Mouse (Mus musculus) olfactory bulb, adult 2 months (tissue): ENCODE data around the gene G3bp2. TPM values are rescaled to one million over a fixed set of nuclear protein-coding genes. Genes with fewer than 3 reads are reported as not detected.

ENCODE experiments used
- H3K27ac ChIP-seq: fragments of 200-500 bp; 2 replicates; pipeline ENCODE4 v1.5.1; 2012; ENCODE audit warnings: low read depth, low read length; ENCODE audit not compliant: insufficient read depth
- H3K4me1 ChIP-seq: fragments of 200-500 bp; 2 replicates; pipeline ENCODE4 v1.6.1; 2012; ENCODE audit warnings: low read length; ENCODE audit not compliant: control insufficient read depth, insufficient read depth
- H3K4me3 ChIP-seq: fragments of 200-500 bp; 2 replicates; pipeline ENCODE4 v1.5.1; 2012; ENCODE audit warnings: mild to moderate bottlenecking, low read depth, low read length, moderate library complexity; ENCODE audit not compliant: insufficient read depth
- CTCF ChIP-seq: fragments of 200-500 bp; IDR thresholded peaks from 2 replicates; pipeline ENCODE4 v1.5.1; 2012; ENCODE audit warnings: low read depth, mild to moderate bottlenecking, low read length, moderate library complexity; ENCODE audit not compliant: insufficient read depth
- POLR2A ChIP-seq: fragments of 200-500 bp; IDR thresholded peaks from 2 replicates; pipeline ENCODE4 v1.6.1; 2012; ENCODE audit warnings: mild to moderate bottlenecking, low read depth, low read length, moderate library complexity; ENCODE audit not compliant: insufficient read depth
- WGBS: fragments of 180-500 bp; shearing (Covaris S2); methylation state at CpG from one replicate; pipeline ENCODE4 v1.1.7; 2018; 5-methylcytosine and 5-hydroxymethylcytosine counted together
- polyA plus RNA-seq: library from polyadenylated mRNA; stranded (reverse); fragments of >200 nt; gene quantifications from 2 replicates; pipeline ENCODE4 v1.2.4, GENCODE M21; 2012; ENCODE audit warnings: low replicate concordance; ENCODE audit not compliant: missing spikeins, insufficient read depth, insufficient read length

G3bp2 gene
- polyA plus RNA-seq, 1 experiment = 170 TPM

DNA sequence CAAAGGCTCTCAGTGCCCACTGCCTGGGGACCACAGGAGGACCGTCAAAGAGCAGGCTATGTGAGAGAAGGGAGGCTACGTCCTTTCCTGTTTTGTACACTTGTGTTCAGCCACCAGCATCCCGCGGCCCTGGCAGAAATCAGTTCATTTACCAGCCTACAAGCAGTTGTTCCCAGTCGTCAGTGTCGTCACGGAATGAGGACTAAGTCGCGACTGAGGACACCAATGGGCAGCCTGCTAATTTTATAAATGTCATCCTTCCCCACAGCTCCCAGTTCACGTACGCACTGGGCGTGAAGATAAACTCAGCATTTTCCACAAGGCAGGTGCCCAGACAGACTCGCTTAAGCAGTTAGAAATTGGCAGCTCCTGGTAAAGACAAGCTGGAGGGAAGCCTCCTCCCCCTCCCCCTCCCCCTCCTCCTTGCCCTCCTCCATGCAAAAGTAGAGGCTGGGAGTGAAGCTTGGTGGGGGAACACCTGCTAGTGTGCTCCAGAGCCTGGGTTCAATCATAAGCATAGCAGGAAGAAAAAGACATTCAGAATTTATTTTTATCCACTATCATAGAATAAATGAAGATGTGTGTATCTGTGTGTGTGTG lies 20.4 kb upstream of the G3bp2 start:
- Histone ChIP-seq H3K27ac (no peak overlapping the region), H3K4me3 (no peak overlapping the region), H3K4me1 (peaks cover 9% of the 10 kb centered on the region)
- 41% methylated on average over 13 of the region's 13 CpGs for WGBS
- TF ChIP-seq CTCF (no peak), POLR2A (no peak)

DNA sequence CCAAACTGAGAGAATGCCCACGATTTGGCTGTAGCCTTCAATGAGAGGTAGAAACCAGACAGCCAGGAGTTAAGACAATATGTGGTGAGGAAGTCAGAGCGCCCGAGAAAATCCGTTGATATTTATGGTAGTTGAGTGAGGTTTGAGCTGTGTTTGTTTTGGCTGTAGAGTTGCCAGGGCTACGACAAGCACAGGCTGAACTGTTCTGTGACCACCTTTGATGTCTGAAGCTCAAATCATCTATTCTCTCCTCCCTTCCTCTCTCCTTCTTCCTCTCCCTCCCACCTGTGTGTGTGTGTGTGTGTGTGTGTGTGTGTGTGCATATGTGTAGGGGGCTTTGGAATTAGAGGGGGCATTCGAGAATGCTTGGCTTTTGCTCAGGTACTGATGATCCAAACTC lies 19.5 kb upstream of the G3bp2 start:
- H3K4me3 ChIP-seq = no peak overlapping the region
- H3K27ac ChIP-seq = no peak overlapping the region
- 52% methylated on average over 6 of the region's 6 CpGs for WGBS
- H3K4me1 ChIP-seq = peaks cover 9% of the 10 kb centered on the region
- TF ChIP-seq POLR2A (no peak), CTCF (no peak)

DNA sequence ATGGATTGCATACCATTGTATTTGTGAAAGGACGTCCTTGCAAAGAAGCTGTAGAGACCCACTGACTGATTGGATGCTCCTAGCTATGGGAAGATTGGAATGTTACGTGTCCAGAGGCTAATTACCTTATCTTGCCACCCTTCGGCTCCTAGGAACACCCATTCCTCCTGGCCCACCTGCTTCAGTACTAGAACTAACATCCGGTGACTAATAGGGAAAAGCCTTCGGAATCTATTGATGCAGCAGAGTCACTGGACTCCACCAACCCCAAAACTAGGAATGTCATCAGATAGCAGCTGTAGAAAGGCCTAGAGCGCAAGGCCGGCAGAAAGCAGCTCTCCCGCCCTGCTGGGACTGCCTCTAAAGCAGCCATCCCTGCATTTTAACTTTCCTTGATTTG lies 18.1 kb upstream of the G3bp2 start:
- 95% methylated on average over 8 of the region's 8 CpGs for WGBS
- TF ChIP-seq CTCF = no peak
- no peak for TF ChIP-seq POLR2A
- Histone ChIP-seq H3K27ac (no peak overlapping the region), H3K4me1 (peaks cover 8% of the 10 kb centered on the region), H3K4me3 (no peak overlapping the region)

DNA sequence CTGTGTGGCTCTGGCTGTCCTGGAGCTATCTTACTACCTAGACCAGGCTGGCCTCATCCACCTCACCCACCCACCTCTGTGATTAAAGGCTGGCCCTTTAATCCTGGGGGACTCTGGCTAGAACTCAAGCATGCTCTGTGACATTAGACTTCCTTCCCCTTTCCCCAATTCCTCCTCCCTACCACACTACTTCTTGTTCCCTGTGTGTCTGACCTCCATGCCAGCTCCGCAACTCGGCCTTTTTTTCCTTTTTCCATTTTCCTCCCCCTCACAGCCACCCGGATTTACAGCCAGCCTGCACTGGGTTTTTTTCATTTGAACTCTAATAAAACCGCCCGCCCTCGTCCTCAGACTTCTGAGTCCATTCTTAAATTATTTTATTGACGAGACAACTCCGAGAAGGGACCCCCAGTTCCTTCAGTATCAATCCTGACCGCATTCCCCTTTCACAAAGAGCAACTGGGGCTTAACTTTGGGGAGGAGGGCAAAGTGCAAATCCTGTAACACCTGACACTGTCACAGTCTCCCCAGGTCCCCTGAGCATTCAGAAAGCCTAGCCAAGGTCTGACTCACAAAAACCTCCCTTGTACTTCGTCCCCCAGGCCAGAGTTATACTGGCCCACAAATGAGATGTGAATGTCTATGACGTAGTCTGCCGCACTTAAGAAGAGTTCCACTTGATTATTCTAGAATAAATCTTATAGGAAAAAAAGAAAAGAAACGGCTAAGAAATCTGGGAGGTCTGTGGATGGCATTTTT lies 15.0 kb upstream of the G3bp2 start:
- TF ChIP-seq CTCF (no peak), POLR2A (no peak)
- no peak overlapping the region for H3K4me3 ChIP-seq
- no peak overlapping the region for H3K27ac ChIP-seq
- peaks cover 2% of the 10 kb centered on the region for H3K4me1 ChIP-seq
- 76% methylated on average over 13 of the region's 13 CpGs for WGBS

DNA sequence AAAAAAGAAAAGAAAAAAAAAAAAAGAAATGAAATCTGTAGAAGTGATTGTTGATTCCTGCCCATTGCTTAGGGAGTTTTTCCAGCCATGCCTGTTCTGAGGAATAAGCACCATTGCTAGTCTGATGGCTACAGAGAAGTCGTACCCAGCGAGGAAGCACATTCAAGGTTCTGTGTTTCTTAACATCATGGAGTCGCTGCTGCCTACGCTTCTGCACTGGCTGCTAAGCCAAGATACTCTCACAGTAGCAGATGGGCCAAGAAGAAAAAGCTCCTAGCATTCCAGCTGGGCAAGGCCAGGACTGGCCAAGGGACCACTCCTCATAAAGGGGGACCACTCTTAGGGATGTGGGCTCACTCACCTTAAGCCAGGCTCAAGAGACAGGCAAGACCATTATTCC lies 14.3 kb upstream of the G3bp2 start:
- 96% methylated on average over 4 of the region's 4 CpGs for WGBS
- Histone ChIP-seq H3K4me1 (no peaks in the 10 kb centered on the region), H3K27ac (no peak overlapping the region), H3K4me3 (no peak overlapping the region)
- TF ChIP-seq CTCF = no peak
- no peak for TF ChIP-seq POLR2A

DNA sequence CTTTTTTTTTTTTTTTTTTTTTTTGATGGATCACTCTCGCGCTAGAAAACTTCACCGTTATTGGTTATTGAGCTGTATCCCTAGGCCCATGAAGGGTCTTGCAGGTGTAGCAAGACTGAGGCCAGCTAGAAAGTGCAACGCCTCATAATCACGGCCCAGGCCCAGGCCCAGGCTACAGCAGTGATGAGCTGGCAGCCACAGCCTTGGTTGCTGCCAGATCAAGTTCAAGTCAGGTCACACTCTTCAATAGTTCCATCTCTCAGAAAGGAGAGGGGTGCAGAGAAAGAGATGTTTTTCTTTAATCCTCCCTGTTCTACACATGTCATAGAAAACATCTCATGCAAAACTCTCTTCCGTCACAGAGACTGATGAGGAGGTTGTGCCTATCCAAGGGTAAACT lies 13.3 kb upstream of the G3bp2 start:
- TF ChIP-seq CTCF (no peak), POLR2A (no peak)
- no peaks in the 10 kb centered on the region for H3K4me1 ChIP-seq
- no peak overlapping the region for H3K27ac ChIP-seq
- no peak overlapping the region for H3K4me3 ChIP-seq
- 73% methylated on average over 6 of the region's 6 CpGs for WGBS

DNA sequence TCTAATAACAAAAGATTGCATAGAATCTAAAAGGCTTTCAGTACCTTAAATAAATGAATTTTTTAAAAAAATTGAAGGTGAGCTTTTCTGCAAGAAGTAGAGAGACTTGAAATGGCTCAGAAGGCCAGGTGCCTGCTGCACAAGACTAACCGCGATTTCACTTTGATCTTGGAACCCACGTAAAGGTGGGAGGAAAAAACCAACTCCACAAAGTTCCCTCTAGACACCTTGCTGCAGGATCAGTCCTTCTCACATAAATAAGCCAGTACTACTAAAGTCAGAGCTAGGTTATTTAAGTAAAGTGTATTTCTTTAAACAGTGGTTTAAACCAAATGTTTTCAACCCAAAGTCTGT lies 10.5 kb upstream of the G3bp2 start:
- H3K27ac ChIP-seq = no peak overlapping the region
- no peaks in the 10 kb centered on the region for H3K4me1 ChIP-seq
- WGBS = 89% methylated on average over 3 of the region's 3 CpGs
- TF ChIP-seq POLR2A (no peak), CTCF (no peak)
- no peak overlapping the region for H3K4me3 ChIP-seq

DNA sequence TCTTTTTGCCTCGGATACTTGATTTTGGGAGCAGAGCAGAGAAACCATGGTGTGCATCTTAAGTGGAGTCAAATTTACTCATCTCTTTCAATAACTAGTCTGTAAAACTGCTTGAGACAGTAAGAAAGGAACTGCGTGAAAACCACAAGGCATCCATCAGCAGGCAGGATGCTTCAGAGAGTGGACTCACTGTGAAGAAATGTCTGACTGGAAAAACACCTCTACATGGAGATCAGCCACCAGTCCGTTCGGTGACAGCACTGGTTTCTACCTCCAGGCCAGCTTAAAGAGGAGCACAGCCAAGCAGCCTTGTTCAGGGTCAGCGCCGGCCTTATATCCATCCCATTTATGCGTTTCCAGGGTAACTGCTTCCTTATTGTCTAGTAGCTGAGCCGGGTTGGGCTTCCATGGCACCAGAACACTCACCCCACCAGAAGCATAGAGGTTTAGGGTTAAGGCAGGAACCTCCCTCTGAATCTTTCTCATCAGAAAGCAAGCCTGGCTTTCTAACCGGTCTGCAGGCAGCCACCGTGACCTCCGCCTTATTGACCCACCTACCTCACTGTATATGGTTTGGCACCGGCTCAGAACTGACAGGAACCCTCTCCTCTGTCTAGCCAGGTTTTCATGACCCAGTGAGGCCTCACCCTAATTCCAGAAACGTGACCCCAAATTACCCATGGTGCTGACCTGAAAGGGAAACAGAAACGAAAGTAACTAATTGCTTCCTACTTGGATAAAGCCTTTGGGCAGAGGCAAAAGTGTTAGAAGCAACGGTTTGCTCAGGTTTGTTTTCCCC lies 9.9 kb upstream of the G3bp2 start:
- TF ChIP-seq POLR2A (no peak), CTCF (no peak)
- Histone ChIP-seq H3K27ac (no peak overlapping the region), H3K4me1 (no peaks in the 10 kb centered on the region), H3K4me3 (no peak overlapping the region)
- 60% methylated on average over 15 of the region's 15 CpGs for WGBS

DNA sequence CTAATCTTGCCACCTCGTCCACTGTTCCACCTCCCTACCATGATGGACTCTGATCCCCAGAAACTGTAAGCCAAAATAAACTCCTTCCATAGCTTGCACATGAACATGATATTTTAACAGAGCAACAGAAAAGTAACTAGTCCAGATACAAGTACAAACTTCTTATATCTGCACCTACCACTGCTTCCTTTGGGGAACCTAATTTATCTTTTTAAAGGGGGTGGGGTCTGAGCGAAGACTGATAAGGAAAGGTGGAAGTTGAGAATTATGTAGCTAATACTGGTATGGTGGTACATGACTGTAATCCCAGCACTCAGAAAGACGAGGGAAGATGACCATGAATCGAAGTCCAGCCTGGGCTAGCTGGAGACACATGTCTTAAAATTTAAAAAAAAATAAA lies 4.0 kb upstream of the G3bp2 start:
- no peak overlapping the region for H3K4me3 ChIP-seq
- TF ChIP-seq POLR2A (no peak), CTCF (no peak)
- no peaks in the 10 kb centered on the region for H3K4me1 ChIP-seq
- 93% methylated on average over 4 of the region's 4 CpGs for WGBS
- no peak overlapping the region for H3K27ac ChIP-seq
